Mouse (Mus musculus) embryonic fibroblast, embryonic 13.5 days (primary cell): Measurements from ENCODE around the gene Spa17.

Experiments
- CTCF ChIP-seq: IDR thresholded peaks from 2 replicates; pipeline ENCODE4 v1.5.1; 2011; ENCODE audit warnings: mild to moderate bottlenecking, control low read depth, low read length, moderate library complexity, borderline replicate concordance; ENCODE audit not compliant: insufficient read depth
- POLR2A ChIP-seq: IDR thresholded peaks from 2 replicates; pipeline ENCODE4 v1.6.1; 2011; ENCODE audit warnings: low read depth, mild to moderate bottlenecking, control low read depth, low read length, moderate library complexity

- TF ChIP-seq CTCF (no peak), POLR2A (no peak)
Observed at GRCm38 (mm10) chr9:37554279-37554678, 59.2 kb downstream of the Spa17 start.
